Mouse (Mus musculus): ENCODE measurements at regions not wholly inside any gene's neighbourhood (a gene's known extent, or its start where the extent isn't known, plus 50 kb on each side); places are given as distances from the start of the nearest gene placed in this dataset.

- DNase-seq = no peak
These were observed 65.5 kb upstream of the Slc7a14 start for GRCm38 (mm10) chr3:31375678-31376077.

DNA sequence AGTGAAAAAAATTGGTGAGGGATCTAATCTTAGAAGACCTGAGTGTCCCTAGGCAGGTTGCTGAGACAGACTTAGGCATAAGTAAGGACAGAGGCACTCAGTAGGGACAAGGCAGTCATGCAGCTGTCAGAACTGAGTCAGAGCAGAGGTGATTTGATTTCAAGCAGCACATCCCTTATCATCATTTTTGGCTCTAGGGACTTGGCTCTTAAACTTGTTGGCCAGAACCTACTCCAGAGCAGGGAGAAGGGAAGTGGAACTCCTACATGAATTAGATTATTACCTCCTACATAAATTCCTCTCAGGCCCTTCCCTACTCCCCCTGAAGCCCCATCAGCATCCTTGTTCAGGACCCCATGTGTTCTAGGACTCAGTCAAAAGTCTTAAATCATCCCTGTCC is 63.9 kb upstream of the Slc7a14 start:
- no peak for DNase-seq

GRCm38 (mm10) chr3:31368259-31368658 is 58.1 kb upstream of the Slc7a14 start:
- no peak for DNase-seq

Measured in cerebellum, adult 18-20 months (tissue).